Mouse (Mus musculus) Muller cell, postnatal 12 days (primary cell): Measurements from ENCODE around the gene Olfr1474.
"Not testable (repeated sequence)": the region's sequence is repeated elsewhere in the genome, so short reads cannot be mapped to it uniquely, and the experiment has no call there.

Experiments used
- DNase-seq: peaks from one replicate; pipeline ENCODE4 v3.0.0-alpha.2; 2015; ENCODE audit errors: inconsistent ontology term

The Olfr1474 gene

GRCm38 (mm10) chr19:13469265-13469664 is at the start of gene Olfr1474:
Olfr1474 (plus strand) TSS chr19:13469565.
- DNase-seq = not testable (repeated sequence)

DNA sequence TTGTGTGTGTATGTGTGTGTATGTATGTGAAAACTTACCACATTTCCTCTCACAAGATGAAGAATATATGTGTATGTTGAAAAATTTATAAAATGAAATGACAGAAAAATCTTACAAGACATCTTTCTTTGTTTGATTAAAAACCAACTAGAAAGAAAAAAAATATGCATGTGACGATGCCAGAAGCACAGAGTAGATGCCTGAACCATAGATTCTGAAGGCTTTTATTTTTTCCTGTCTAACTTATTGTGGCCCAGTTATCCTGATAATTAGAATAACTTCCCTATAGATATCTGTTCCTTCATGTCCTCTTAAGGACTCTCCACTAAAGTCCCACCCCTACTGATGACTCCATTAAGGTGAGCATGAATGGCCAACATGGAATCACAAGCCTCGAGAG is 26.3 kb upstream of the Olfr1474 start, which contains the start of gene Olfr1471:
TSS of gene Olfr1471 (plus strand) at position 301 of the 400 bp plus-strand sequence.
- not testable (repeated sequence) for DNase-seq

DNA sequence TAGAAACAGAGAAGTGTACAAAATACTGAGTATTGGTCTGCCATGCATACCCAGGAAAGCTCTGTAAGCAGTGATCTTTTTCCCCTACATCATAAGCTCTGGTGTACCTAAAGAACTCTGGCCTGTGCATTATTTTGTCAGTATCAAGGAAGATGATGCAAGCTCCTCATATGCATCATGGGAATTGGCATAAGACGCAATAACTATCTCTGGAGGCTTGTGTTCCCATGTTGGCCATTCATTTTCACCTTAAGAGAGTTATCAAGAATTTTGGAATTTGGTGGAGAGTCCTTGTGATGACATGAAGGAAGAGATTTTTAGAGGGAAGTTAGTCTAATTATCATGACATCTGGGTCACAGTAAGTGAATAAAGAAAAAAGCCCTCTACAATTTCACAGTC is 13.4 kb upstream of the Olfr1474 start, which contains the start of gene Olfr1472:
TSS of gene Olfr1472 (minus strand) at position 101 of the 400 bp plus-strand sequence.
- no peak for DNase-seq

GRCm38 (mm10) chr19:13480096-13480495 is 10.7 kb downstream of the Olfr1474 start, which contains the start of gene Olfr1475:
Olfr1475 (minus strand) TSS chr19:13480196.
- DNase-seq = no peak

GRCm38 (mm10) chr19:13500246-13500645 is 30.9 kb downstream of the Olfr1474 start, which contains the start of gene Olfr1477:
Olfr1477 (plus strand) TSS chr19:13500546.
- DNase-seq = no peak
